Mouse (Mus musculus): ENCODE measurements at regions not wholly inside any gene's neighbourhood (a gene's known extent, or its start where the extent isn't known, plus 50 kb on each side); places are given as distances from the start of the nearest gene placed in this dataset.

DNA sequence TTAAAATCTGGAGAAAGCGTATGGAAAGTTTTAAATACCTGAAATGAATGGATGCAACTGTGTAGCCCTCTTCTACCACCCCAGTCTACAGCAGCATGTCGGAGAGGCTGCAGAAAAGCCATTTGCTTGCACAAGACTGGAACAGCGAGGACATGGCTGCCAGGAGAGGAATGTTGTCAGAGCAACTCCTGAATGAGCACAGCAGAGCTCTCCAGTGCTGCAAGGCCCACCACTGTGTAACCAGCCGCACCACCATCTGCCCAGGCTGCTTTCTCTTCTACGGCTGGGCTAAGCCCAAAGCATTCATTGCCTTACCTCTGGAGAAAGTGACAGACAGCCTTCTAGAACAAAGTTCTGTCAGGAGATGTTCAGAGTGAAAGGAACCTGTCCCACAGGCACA, 65.3 kb upstream of the Gm11238 start:
- DNase-seq (ENCODE audit: low read depth, low spot score) = no peak

GRCm38 (mm10) chr4:73531604-73532003, 76.1 kb upstream of the Gm11238 start:
- peak; percentile 56 for DNase-seq (ENCODE audit: low read depth, low spot score)

DNA sequence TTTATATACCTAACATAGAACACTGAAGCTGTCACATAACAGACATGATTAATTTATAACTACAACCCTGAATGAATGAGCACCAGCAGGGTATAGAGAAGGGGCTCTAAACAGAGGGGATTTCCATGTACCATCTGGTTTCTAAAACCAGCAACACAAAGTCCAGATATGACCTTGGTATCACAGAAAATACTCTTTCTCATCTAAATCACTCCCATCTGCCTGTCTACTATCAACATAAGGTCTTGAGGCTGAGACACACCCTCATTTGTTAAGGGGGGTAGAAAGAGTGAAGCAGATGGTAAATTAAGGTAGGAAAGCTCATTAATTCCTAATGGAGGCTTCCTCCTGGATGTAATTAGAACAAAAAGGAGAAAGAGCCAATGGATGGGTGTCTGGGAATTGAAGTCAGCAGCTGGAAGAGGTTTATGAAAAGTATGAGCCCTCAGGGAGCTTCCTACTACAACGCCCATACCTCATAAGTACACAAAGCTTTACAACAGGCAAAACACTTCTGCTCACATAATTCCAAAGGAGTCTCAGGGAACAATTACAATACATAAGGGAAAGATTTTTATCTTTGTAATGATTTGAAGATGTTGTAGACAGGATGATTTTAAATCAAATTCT, 83.0 kb upstream of the Gm11238 start:
- DNase-seq (ENCODE audit: low read depth, low spot score) = no peak

GRCm38 (mm10) chr4:73518742-73519384, 88.8 kb upstream of the Gm11238 start:
- DNase-seq (ENCODE audit: low read depth, low spot score) = peak; percentile 38

- peak; percentile 75 for DNase-seq (ENCODE audit: low read depth, low spot score)
These were observed 90.1 kb upstream of the Gm11238 start for GRCm38 (mm10) chr4:73517559-73517958.

DNA sequence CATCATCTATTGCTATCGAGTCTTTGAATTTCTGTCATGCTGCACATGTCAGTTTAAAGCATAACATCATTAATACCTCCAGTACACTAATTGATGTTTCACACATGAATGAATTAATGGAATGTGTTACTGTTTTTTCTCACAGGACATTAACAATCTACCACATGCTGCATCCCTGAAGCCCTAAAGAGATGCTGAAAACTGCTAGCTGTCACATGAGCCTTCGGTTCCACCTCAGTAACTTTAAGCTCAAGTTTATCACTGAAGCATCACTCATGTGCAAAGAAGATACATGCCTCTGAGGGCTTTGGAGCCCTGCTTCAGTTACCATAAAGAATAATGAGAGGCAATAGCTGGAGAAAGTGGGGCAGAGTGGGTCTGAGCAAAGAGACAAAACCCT, 91.0 kb upstream of the Gm11238 start:
- no peak for DNase-seq (ENCODE audit: low read depth, low spot score)

DNA sequence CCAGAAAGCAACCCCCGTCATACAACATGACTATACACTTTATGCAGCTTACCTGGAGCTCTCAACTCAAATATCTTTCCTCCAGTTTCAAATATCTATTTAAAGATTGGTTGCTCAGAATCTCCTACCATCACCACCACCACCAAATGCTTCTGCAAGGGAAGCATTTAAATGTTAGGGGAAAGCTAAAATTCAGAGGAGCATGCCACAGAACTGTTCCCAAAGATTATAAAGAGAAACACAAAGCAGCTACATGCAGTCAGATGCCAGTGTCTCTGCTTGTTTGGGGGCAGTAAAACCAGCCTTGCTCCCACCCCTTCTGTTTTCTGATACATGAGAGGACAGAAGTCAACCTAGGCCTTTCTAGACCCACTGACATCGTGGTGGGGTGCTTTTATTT, 100.8 kb upstream of the Gm11238 start:
- DNase-seq (ENCODE audit: low read depth, low spot score) = no peak

- no peak for DNase-seq (ENCODE audit: low read depth, low spot score)
These were observed 84.3 kb upstream of the Gm11487 start for GRCm38 (mm10) chr4:73489199-73489598.

DNA sequence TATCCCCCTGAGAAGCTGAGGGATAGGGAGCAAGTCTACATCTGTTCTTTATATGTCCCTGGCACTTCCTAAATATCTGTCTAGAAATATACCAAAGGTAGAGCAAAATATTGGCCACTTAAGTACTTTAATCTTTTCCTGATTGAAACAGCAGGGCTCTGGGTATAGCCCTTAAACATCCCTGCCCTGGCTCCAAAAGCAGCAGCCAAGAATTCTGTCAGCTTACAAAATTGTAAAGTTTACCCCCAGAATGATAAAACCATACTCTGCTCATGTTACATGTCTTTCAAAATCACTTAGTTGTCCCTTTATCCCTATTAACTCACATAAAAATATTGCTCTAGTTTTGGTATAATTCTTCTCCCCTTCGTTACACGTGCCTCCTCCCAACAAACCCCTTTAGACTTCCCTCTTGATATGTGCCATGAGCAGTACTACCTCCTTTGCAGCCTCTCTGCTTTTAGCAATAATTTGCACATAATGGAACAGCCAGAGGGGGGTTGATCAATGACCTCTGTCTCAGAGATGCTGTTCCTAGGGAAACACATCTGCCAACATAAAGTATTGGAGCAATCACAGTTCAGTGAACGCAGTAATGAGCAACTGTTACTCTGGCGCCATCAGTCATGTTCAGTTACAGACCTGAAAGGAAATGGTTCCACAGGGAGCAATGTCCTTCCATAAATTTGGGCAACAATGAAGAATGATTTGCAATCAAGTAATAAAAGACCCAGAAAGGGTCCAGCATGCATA, 83.6 kb upstream of the Gm11487 start:
- no peak for DNase-seq (ENCODE audit: low read depth, low spot score)

DNA sequence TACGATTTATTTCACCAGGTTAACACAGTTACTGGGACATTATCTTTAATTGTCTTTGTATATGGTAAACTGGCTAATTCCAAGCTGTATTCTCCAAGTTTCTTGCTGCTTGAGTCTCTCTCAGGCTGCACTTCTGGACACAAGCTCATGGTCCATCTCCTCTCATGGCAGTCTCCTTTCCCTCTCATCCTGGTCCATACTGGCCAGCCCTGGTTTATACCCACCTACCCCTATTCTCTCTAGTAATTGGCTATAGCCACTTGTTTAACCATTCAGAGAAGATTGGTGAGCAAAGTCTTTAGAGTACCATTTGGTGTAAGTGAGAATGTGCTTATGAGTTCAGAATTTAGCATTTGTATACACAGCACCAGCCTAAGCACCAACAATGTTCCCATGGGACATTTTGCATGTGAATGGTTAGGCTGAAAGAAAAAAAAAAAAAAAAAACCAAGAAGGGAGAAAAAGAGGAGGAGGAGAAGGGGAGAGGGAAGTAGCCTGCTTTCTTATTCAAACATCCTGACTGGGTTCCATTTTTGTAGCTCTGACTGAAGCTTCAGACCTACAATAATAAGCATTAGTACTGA, 63.2 kb upstream of the Gm11487 start:
- peak; percentile 22 for DNase-seq (ENCODE audit: low read depth, low spot score)

Measured in ES-CJ7 (cell line).